Mouse (Mus musculus) ES-Bruce4 (cell line): ENCODE results near the gene Trio.

Experiments used
- CTCF ChIP-seq: IDR thresholded peaks from one replicate; pipeline ENCODE4 v1.8.1; 2011; ENCODE audit warnings: low read depth, low read length
- EP300 ChIP-seq: IDR thresholded peaks from 2 replicates; pipeline ENCODE4 v1.6.1; 2011; ENCODE audit warnings: low read depth, low read length; ENCODE audit not compliant: insufficient read depth
- POLR2A ChIP-seq: IDR thresholded peaks from one replicate; pipeline ENCODE4 v1.8.1; 2011; ENCODE audit warnings: low read length; ENCODE audit not compliant: insufficient read depth

GRCm38 (mm10) chr15:27772125-27772627, 253.5 kb downstream of the Trio start:
- TF ChIP-seq CTCF (no peak), EP300 (no peak), POLR2A (no peak)
